Mouse (Mus musculus): ENCODE results near the gene Gm525. TPM values are rescaled to one million over a fixed set of nuclear protein-coding genes. Genes with fewer than 3 reads are reported as not detected.
"Not testable (repeated sequence)": the region's sequence is repeated elsewhere in the genome, so short reads cannot be mapped to it uniquely, and the experiment has no call there.

Gene Gm525
- polyA plus RNA-seq, 1 experiment, result 0.76 TPM

GRCm38 (mm10) chr11:89088754-89089153 lies 15.1 kb downstream of the Gm525 start:
- no peak for DNase-seq
- Histone ChIP-seq H3K4me1 (ENCODE audit: control insufficient read depth, insufficient read depth, low read length) (no peaks in the 10 kb centered on the region), H3K4me3 (replicated peaks; ENCODE audit: extremely low read depth, low read depth, low read length) (no peak overlapping the region)
- TF ChIP-seq POLR2A (IDR thresholded peaks at IDR 0.05; ENCODE audit: borderline replicate concordance, extremely low read depth, low read depth, low read length) (no peak), CTCF (IDR thresholded peaks at IDR 0.05; ENCODE audit: insufficient read depth, low read length) (no peak)
- 90% methylated on average over 4 of the region's 4 CpGs for WGBS

GRCm38 (mm10) chr11:89090359-89090758 lies 16.7 kb downstream of the Gm525 start:
- DNase-seq; H3K4me1 ChIP-seq (ENCODE audit: control insufficient read depth, insufficient read depth, low read length); H3K4me3 ChIP-seq (replicated peaks; ENCODE audit: extremely low read depth, low read depth, low read length): not testable (repeated sequence)
- 90% methylated on average over 7 of the region's 7 CpGs for WGBS

- no peak overlapping the region for H3K4me3 ChIP-seq (replicated peaks; ENCODE audit: extremely low read depth, low read depth, low read length)
- H3K4me1 ChIP-seq (ENCODE audit: control insufficient read depth, insufficient read depth, low read length), result no peaks in the 10 kb centered on the region
- 28% methylated on average over 9 of the region's 9 CpGs for WGBS
- peak; percentile 17 for DNase-seq
- TF ChIP-seq CTCF (IDR thresholded peaks at IDR 0.05; ENCODE audit: insufficient read depth, low read length) (no peak), POLR2A (IDR thresholded peaks at IDR 0.05; ENCODE audit: borderline replicate concordance, extremely low read depth, low read depth, low read length) (no peak)
Observed at GRCm38 (mm10) chr11:89092714-89093113, 19.1 kb downstream of the Gm525 start.

- WGBS, result 67% methylated on average over 3 of the region's 3 CpGs
Observed at GRCm38 (mm10) chr11:89095306-89095705, 21.7 kb downstream of the Gm525 start.

GRCm38 (mm10) chr11:89097292-89097691 lies 23.7 kb downstream of the Gm525 start:
- H3K4me1 ChIP-seq (ENCODE audit: control insufficient read depth, insufficient read depth, low read length); H3K4me3 ChIP-seq (replicated peaks; ENCODE audit: extremely low read depth, low read depth, low read length); DNase-seq: not testable (repeated sequence)
- WGBS, result 87% methylated on average over 10 of the region's 10 CpGs

More at GRCm38 (mm10) chr11:89095306-89095705, 21.7 kb downstream of the Gm525 start:
- TF ChIP-seq POLR2A (IDR thresholded peaks at IDR 0.05; ENCODE audit: borderline replicate concordance, extremely low read depth, low read depth, low read length), result no peak
- TF ChIP-seq CTCF (IDR thresholded peaks at IDR 0.05; ENCODE audit: insufficient read depth, low read length), result no peak
- no peak for DNase-seq
- Histone ChIP-seq H3K4me3 (replicated peaks; ENCODE audit: extremely low read depth, low read depth, low read length) (no peak overlapping the region), H3K4me1 (ENCODE audit: control insufficient read depth, insufficient read depth, low read length) (no peaks in the 10 kb centered on the region)

GRCm38 (mm10) chr11:89098083-89098835 lies 24.6 kb downstream of the Gm525 start:
- H3K4me3 ChIP-seq (replicated peaks; ENCODE audit: extremely low read depth, low read depth, low read length), result no peak overlapping the region
- TF ChIP-seq POLR2A (IDR thresholded peaks at IDR 0.05; ENCODE audit: borderline replicate concordance, extremely low read depth, low read depth, low read length) (no peak), CTCF (IDR thresholded peaks at IDR 0.05; ENCODE audit: insufficient read depth, low read length) (no peak)
- no peaks in the 10 kb centered on the region for H3K4me1 ChIP-seq (ENCODE audit: control insufficient read depth, insufficient read depth, low read length)
- 61% methylated on average over 17 of the region's 17 CpGs for WGBS
- DNase-seq, result no peak

- H3K4me3 ChIP-seq (replicated peaks; ENCODE audit: extremely low read depth, low read depth, low read length), result no peak overlapping the region
- no peak for DNase-seq
- TF ChIP-seq CTCF (IDR thresholded peaks at IDR 0.05; ENCODE audit: insufficient read depth, low read length), result no peak
- no peak for TF ChIP-seq POLR2A (IDR thresholded peaks at IDR 0.05; ENCODE audit: borderline replicate concordance, extremely low read depth, low read depth, low read length)
- 80% methylated on average over 6 of the region's 6 CpGs for WGBS
- H3K4me1 ChIP-seq (ENCODE audit: control insufficient read depth, insufficient read depth, low read length), result no peaks in the 10 kb centered on the region
Observed at GRCm38 (mm10) chr11:89098930-89099329, 25.3 kb downstream of the Gm525 start.

- Histone ChIP-seq H3K4me1 (ENCODE audit: control insufficient read depth, insufficient read depth, low read length) (no peaks in the 10 kb centered on the region), H3K4me3 (replicated peaks; ENCODE audit: extremely low read depth, low read depth, low read length) (peak overlapping the region; percentile 64)
- TF ChIP-seq POLR2A (IDR thresholded peaks at IDR 0.05; ENCODE audit: borderline replicate concordance, extremely low read depth, low read depth, low read length), result no peak
- peak; percentile 92 for TF ChIP-seq CTCF (IDR thresholded peaks at IDR 0.05; ENCODE audit: insufficient read depth, low read length)
- WGBS, result 1% methylated on average over 9 of the region's 9 CpGs
- peak; percentile 82 for DNase-seq
Observed at GRCm38 (mm10) chr11:89100403-89100802, 26.8 kb downstream of the Gm525 start.

- peak overlapping the region; percentile 64 for H3K4me3 ChIP-seq (replicated peaks; ENCODE audit: extremely low read depth, low read depth, low read length)
- H3K4me1 ChIP-seq (ENCODE audit: control insufficient read depth, insufficient read depth, low read length), result no peaks in the 10 kb centered on the region
- DNase-seq, result peak; percentile 29
- WGBS, result 8% methylated on average over 17 of the region's 17 CpGs
- TF ChIP-seq POLR2A (IDR thresholded peaks at IDR 0.05; ENCODE audit: borderline replicate concordance, extremely low read depth, low read depth, low read length) (no peak), CTCF (IDR thresholded peaks at IDR 0.05; ENCODE audit: insufficient read depth, low read length) (no peak)
Observed at GRCm38 (mm10) chr11:89100826-89101321, 27.2 kb downstream of the Gm525 start.

- no peak for DNase-seq
- WGBS, result 74% methylated on average over 14 of the region's 14 CpGs
- TF ChIP-seq POLR2A (IDR thresholded peaks at IDR 0.05; ENCODE audit: borderline replicate concordance, extremely low read depth, low read depth, low read length) (no peak), CTCF (IDR thresholded peaks at IDR 0.05; ENCODE audit: insufficient read depth, low read length) (no peak)
- no peaks in the 10 kb centered on the region for H3K4me1 ChIP-seq (ENCODE audit: control insufficient read depth, insufficient read depth, low read length)
- H3K4me3 ChIP-seq (replicated peaks; ENCODE audit: extremely low read depth, low read depth, low read length), result no peak overlapping the region
Observed at GRCm38 (mm10) chr11:89103166-89103565, 29.5 kb downstream of the Gm525 start.
